Mouse (Mus musculus): Measurements from ENCODE around the gene Sctr.
A peak's percentile ranks its signal among the peaks of the same experiment; 100 is the strongest.
"Not testable (repeated sequence)": the region's sequence is repeated elsewhere in the genome, so short reads cannot be mapped to it uniquely, and the experiment has no call there.

GRCm38 (mm10) chr1:120093482-120094134 lies 86.9 kb downstream of the Sctr start:
- TF ChIP-seq CTCF (IDR thresholded peaks at IDR 0.05; ENCODE audit: low read depth) = peak; percentile 96
- TF ChIP-seq EP300 (IDR thresholded peaks at IDR 0.05; ENCODE audit: low read depth) = not testable (repeated sequence)
